Mouse (Mus musculus) layer of hippocampus, postnatal 14 days (tissue): ENCODE measurements around the gene Tle4. TPM values are rescaled to one million over a fixed set of nuclear protein-coding genes. Genes with fewer than 3 reads are reported as not detected.

Experiments used
- DNase-seq, 2 experiments: peaks; one replicate each; pipeline ENCODE4 v3.0.0; 2021 to 2022; ENCODE audit warnings: low spot score in 2 of 2, mixed read lengths in 1 of 2
- total RNA-seq, 2 experiments: library from RNA; stranded (reverse); gene quantifications; 2 replicates each; pipeline ENCODE4 v1.2.3; 2021

The Tle4 gene
- total RNA-seq, 2 experiments from 2014 or later = 36.1 to 37.5 TPM

DNA sequence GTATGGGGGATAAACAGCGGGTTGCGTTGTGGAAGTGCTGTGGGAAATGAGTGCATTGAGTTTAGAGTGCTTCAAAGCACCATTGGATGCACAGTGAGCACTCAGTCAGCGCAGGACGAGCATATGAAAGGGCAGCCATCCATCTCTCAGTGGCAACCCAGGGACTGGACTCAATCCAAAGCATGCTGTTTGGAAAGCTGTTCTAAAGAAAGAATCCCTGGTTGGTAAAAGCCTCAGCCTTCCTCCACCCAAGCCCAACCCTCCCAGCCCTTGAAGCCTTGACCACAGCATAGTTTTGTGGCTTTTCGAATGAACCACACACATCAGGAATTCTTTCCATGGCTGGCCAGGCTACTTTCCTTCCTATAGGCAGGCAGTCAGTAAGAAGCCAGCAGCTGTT lies 181.0 kb downstream of the Tle4 start:
- peak in 1 of 2 experiments; percentile 46 for DNase-seq

DNA sequence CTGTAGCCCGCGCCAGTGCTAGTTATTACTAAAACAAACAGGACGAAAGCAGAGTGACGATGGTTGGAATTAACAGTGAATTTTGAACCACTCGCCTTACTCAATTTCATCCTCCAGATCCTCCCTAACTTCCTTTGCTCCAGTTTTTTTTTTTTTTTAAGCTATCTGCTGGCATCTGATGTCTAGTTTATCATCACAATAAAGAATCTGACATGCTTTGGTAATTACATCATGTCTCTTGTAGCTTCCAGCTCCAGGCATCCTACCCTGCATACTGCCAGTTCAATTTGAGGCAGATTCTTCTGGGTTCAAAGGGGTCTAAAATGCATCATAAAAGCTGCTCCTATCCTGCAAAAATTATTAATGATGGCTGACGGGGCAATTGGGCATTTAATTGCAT lies 181.9 kb downstream of the Tle4 start:
- no peak for DNase-seq

DNA sequence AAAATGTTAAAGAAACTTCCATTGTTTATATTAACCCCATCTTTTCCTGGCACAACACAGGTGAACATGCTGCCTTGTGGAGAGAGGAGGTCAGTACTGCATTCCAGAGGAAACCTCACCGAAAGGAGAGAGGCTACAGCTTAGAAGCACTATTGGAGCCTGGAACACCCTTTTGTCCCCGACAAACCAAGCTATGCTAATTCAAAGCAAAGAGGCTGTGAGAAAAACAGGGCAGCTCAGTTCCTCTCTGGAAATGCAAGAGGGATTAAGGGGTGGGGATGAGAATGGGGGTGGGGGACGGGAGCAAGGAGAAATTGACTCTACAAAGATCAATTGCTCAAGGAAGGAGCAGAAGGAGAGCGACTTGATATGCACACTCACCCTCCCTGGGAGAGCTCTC lies 182.9 kb downstream of the Tle4 start:
- DNase-seq = no peak

DNA sequence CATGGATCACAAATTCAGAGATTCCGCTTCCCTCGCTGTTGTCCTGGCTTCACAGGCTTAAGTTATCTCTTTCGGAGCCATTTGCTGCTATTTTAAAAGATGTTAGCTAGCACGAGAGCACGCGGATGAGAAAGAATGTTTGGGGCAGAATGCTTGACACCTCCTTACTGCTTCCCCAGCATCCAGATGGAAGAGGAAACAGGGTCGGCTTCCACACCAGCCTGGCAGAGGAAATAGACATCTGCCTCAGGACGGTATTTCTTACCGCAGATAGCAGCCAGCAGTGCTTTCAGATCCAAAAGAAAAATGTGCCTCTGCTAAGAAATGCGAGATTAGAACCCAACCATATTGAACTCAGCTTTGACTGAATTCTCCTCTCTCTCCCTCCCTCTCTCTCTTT lies 191.2 kb downstream of the Tle4 start:
- no peak for DNase-seq
